Mouse (Mus musculus) lung, adult 2 months (tissue): ENCODE results near the gene Dlgap1. TPM values are rescaled to one million over a fixed set of nuclear protein-coding genes. Genes with fewer than 3 reads are reported as not detected.

Source experiments
- DNase-seq: peaks from one replicate; pipeline ENCODE4 v3.0.0; 2022
- H3K4me1 ChIP-seq: fragments of 200-500 bp; 2 replicates; pipeline ENCODE4 v1.6.1; 2011; ENCODE audit warnings: low read length; ENCODE audit not compliant: control insufficient read depth, insufficient read depth
- H3K4me3 ChIP-seq: fragments of 200-500 bp; replicated peaks from 2 replicates; pipeline ENCODE3; 2011; ENCODE audit warnings: low read depth, mild to moderate bottlenecking, control low read depth, low read length; ENCODE audit errors: extremely low read depth
- CTCF ChIP-seq: fragments of 200-500 bp; IDR thresholded peaks from 2 replicates; pipeline ENCODE4 v1.5.1; 2011; ENCODE audit warnings: mild to moderate bottlenecking, low read length, control low read depth; ENCODE audit not compliant: insufficient read depth
- POLR2A ChIP-seq: fragments of 200-500 bp; IDR thresholded peaks from 2 replicates; pipeline ENCODE4 v1.6.1; 2011; ENCODE audit warnings: low read depth, mild to moderate bottlenecking, control low read depth, low read length, borderline replicate concordance; ENCODE audit errors: extremely low read depth
- WGBS: fragments of 180-500 bp; shearing (Covaris S2); methylation state at CpG from one replicate; pipeline ENCODE4 v1.1.7; 2018; 5-methylcytosine and 5-hydroxymethylcytosine counted together
- polyA plus RNA-seq: library from polyadenylated mRNA; depleted of rRNA; stranded (reverse); fragments of >200 nt; gene quantifications from 2 replicates; pipeline ENCODE4 v1.2.3, GENCODE M21; 2012

Gene Dlgap1
- polyA plus RNA-seq, 1 experiment, result 0.63 TPM

DNA sequence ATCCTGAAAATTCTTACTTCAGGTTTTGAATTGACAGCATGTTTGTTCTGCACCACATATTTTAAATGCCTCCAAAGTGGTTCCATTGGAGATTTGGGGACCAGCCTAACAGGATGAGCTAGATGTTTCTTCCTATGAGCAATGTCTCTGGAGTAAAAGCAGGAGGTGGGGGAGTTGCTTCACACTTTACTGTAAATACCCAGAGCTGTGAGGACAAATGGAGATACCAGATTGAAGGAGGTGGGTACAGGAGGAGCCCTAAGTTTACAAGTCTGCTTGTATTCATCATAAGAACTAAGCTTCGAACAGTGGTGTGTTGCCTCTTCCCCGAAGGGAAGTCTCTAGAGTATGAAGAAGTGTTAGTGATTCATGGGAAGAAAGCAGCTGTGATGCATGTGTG is 201.0 kb downstream of the Dlgap1 start:
- Histone ChIP-seq H3K4me3 (no peak overlapping the region), H3K4me1 (no peaks in the 10 kb centered on the region)
- 73% methylated on average over 2 of the region's 2 CpGs for WGBS
- TF ChIP-seq CTCF (no peak), POLR2A (no peak)
- DNase-seq, result no peak

GRCm38 (mm10) chr17:70172500-70173036 is 203.7 kb downstream of the Dlgap1 start:
- DNase-seq, result no peak
- Histone ChIP-seq H3K4me1 (no peaks in the 10 kb centered on the region), H3K4me3 (no peak overlapping the region)
- WGBS, result 79% methylated on average over 9 of the region's 9 CpGs
- TF ChIP-seq CTCF (no peak), POLR2A (no peak)

GRCm38 (mm10) chr17:70173916-70174315 is 205.0 kb downstream of the Dlgap1 start:
- 82% methylated on average over 6 of the region's 6 CpGs for WGBS
- DNase-seq, result no peak
- Histone ChIP-seq H3K4me3 (no peak overlapping the region), H3K4me1 (no peaks in the 10 kb centered on the region)
- TF ChIP-seq POLR2A, result no peak
- TF ChIP-seq CTCF, result no peak

DNA sequence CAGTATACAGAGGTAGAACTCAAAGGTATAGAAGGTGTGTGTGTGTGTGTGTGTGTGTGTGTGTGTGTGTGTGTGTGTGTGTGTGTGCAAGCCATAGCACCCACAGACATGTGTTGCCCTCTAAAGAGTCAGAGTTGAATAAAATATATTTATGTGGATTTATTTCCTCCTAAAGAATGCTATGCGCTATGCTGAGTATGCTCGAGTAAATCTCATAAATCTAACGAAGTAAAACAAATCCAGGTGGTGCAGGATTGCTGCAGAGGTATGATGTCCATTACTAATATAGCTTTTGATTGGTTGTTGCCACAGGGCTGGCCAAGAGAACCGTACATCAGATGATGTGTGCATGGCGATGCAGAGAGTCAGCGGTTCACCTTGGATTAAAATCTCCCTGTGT is 222.4 kb downstream of the Dlgap1 start:
- no peak for DNase-seq
- TF ChIP-seq POLR2A (no peak), CTCF (no peak)
- Histone ChIP-seq H3K4me3 (no peak overlapping the region), H3K4me1 (no peaks in the 10 kb centered on the region)
- 82% methylated on average over 6 of the region's 6 CpGs for WGBS

DNA sequence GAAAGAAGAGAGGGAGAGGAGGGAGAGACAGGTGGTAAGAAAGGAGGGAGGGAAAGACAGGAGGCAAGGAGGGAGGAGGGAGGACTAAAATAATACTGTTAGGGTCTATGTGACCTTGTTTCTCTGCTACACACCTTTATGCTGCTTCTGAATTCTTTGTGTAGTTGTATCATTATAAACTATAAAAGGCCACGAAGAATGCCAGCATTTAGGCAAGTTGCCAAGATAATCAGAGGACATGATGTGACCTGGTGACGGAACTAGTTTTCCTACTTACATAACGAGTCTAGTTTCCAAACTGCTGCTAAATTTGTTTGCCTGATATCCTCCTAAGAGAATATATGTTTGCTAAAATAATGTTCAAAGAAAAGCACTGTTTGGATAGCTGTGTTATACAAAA is 254.0 kb downstream of the Dlgap1 start:
- 48% methylated on average over 3 of the region's 3 CpGs for WGBS
- TF ChIP-seq CTCF (no peak), POLR2A (no peak)
- no peak for DNase-seq

DNA sequence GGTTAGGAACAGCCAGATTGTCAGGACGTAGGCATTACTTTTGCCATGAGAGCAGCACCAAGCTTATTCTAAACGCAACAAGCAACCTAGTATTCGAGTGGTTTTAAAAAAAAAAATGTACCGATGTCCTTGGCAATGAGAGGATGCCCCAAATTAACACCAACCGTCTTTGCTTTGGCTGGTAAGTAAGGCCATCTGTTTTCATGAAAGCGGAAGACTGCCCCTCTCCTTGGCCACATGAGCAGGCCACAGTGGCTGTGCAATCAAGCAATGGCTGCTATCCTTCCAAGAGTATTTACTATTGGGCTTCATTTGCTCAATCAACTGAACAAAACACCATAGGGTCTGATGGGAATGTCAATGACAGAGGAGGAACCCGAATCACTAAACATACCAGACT is 278.5 kb downstream of the Dlgap1 start:
- WGBS, result 74% methylated on average over 7 of the region's 7 CpGs
- H3K4me1 ChIP-seq, result no peaks in the 10 kb centered on the region
- H3K4me3 ChIP-seq, result no peak overlapping the region
- no peak for DNase-seq
- TF ChIP-seq CTCF, result no peak
- TF ChIP-seq POLR2A, result no peak

More for the DNA sequence above, 254.0 kb downstream of the Dlgap1 start:
- Histone ChIP-seq H3K4me3 (no peak overlapping the region), H3K4me1 (no peaks in the 10 kb centered on the region)

DNA sequence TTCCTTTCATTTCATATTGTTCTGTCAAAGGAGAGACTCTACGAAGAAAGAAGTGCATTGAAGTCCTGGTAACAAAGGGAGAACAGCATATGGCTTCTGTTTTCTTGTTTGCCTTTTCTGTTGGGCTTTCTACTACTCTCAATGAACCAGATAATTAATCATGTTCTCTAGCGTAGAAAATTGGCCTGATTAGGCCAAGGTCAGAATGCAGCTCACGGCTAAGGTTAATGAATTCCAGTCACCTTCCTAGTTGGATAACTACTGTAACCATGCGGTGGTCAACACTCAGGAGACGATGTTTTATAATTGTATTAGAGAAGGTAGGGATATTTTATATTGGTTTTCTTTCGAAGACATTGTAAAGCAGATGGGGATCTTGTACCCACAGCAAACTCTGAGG is 279.4 kb downstream of the Dlgap1 start:
- no peak for DNase-seq
- 66% methylated on average over 6 of the region's 6 CpGs for WGBS
- Histone ChIP-seq H3K4me3 (no peak overlapping the region), H3K4me1 (no peaks in the 10 kb centered on the region)
- TF ChIP-seq CTCF, result no peak
- no peak for TF ChIP-seq POLR2A

- no peaks in the 10 kb centered on the region for H3K4me1 ChIP-seq
- WGBS, result 79% methylated on average over 3 of the region's 3 CpGs
- H3K4me3 ChIP-seq, result no peak overlapping the region
- TF ChIP-seq CTCF (no peak), POLR2A (no peak)
- DNase-seq, result no peak
Measured at GRCm38 (mm10) chr17:70252476-70252875, 283.6 kb downstream of the Dlgap1 start.

GRCm38 (mm10) chr17:70256371-70256770 is 287.5 kb downstream of the Dlgap1 start:
- Histone ChIP-seq H3K4me3 (no peak overlapping the region), H3K4me1 (no peaks in the 10 kb centered on the region)
- 71% methylated on average over 4 of the region's 4 CpGs for WGBS
- DNase-seq, result no peak
- TF ChIP-seq POLR2A (no peak), CTCF (no peak)

DNA sequence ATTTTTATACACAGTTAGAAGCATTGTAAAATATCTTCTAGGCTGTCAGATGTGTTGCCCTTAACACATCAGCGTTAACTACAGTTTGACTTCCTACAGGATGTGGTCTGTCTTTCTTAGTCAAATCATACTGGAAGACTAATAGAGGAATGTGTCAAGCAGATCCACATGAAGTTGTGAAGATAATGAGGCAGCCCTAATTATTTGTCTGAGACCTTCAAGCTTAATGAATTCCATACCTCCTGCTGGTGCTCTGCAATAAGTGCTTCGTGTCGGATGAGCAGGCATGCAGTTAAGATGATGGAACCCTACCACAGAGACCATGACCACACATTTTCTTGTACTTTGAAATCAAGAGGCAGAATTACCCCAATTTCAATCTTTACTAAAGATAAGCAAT is 294.3 kb downstream of the Dlgap1 start:
- 81% methylated on average over 3 of the region's 3 CpGs for whole genome bisulfite sequencing
- H3K4me3 ChIP-seq, result no peak overlapping the region
- no peak for DNase-seq
- no peaks in the 10 kb centered on the region for H3K4me1 ChIP-seq
- no peak for TF ChIP-seq CTCF
- no peak for TF ChIP-seq POLR2A

DNA sequence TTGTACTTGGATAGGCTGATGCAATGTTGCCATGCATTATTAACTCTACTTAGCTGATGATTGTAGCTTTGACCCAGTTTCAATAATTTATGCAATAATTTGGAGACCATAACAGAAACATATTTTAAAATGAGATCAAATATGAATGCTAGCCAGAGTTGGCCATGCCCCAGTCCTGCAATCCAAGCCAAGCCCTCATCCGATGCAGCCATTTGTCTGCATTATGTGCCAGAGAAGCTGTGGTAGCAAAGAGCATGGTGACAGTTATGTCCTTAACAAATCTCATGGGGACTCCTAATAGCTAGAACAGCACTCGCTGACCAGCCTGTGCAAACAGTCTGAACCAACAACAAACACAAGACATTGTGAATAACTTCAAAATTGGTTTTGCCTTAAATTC is 303.3 kb downstream of the Dlgap1 start:
- 73% methylated on average over 2 of the region's 2 CpGs for WGBS
- no peak for DNase-seq
- TF ChIP-seq POLR2A, result no peak
- no peak for TF ChIP-seq CTCF
- H3K4me3 ChIP-seq, result no peak overlapping the region
- H3K4me1 ChIP-seq, result no peaks in the 10 kb centered on the region
